Comparison of ENCODE assay signal across 25 mouse cellular contexts in genomic region chr6:80210281-80210680, GRCm38 (mm10).
"Had no signal": no experiment of that assay in that cellular context is flagged by ENCODE, and none has a peak within 500 bp of the region (broad histone marks: within the 10 kb centered on the region; RNA-seq: fewer than 3 reads in every experiment).

No protein-coding gene starts in this region.

- H3K27me3 ChIP-seq: heart, embryonic 13.5 days; heart, embryonic 15.5 days; hindbrain, embryonic 13.5 days; kidney, embryonic 15.5 days; limb, embryonic 13.5 days; limb, embryonic 15.5 days; liver, embryonic 13.5 days; liver, embryonic 15.5 days had no signal

- H3K4me1 ChIP-seq: heart, embryonic 13.5 days; heart, embryonic 15.5 days; hindbrain, embryonic 13.5 days; kidney, embryonic 15.5 days; limb, embryonic 15.5 days; liver, embryonic 13.5 days; liver, embryonic 15.5 days had no signal

- H3K9me3 ChIP-seq: heart, embryonic 13.5 days; heart, embryonic 15.5 days; hindbrain, embryonic 13.5 days; kidney, embryonic 15.5 days; limb, embryonic 13.5 days; limb, embryonic 15.5 days; liver, embryonic 13.5 days; liver, embryonic 15.5 days had no signal

- H3K4me2 ChIP-seq: heart, embryonic 11.5 days; heart, embryonic 13.5 days; heart, embryonic 15.5 days; hindbrain, embryonic 13.5 days; kidney, embryonic 15.5 days; limb, embryonic 13.5 days; limb, embryonic 15.5 days; liver, embryonic 13.5 days; liver, embryonic 15.5 days had no signal

- H3K36me3 ChIP-seq: heart, embryonic 13.5 days; heart, embryonic 15.5 days; hindbrain, embryonic 13.5 days; kidney, embryonic 15.5 days; limb, embryonic 13.5 days; limb, embryonic 15.5 days; liver, embryonic 13.5 days; liver, embryonic 15.5 days had no signal

- DNase-seq: gastrocnemius, postnatal 14 days; gastrocnemius, postnatal 36 days; heart, adult 11 months; heart, adult 2 months; heart, postnatal 14 days; heart, postnatal 36 days; kidney, adult 11 months; kidney, adult 2 months; kidney, adult 9 months; kidney, postnatal 14 days; kidney, postnatal 36 days; layer of hippocampus, adult 9-11 months; layer of hippocampus, postnatal 36 days; left cerebral cortex, postnatal 4 days; liver, embryonic 13.5 days had no signal

- H3K9ac ChIP-seq: heart, embryonic 13.5 days; heart, embryonic 15.5 days; hindbrain, embryonic 13.5 days; kidney, embryonic 15.5 days; limb, embryonic 13.5 days; limb, embryonic 15.5 days; liver, embryonic 13.5 days; liver, embryonic 15.5 days had no signal

- ATAC-seq: intestine, embryonic 16.5 days had no signal

- H3K27ac ChIP-seq: heart, adult 2 months; heart, embryonic 13.5 days; heart, embryonic 15.5 days; hindbrain, embryonic 13.5 days; kidney, embryonic 15.5 days; kidney, postnatal 0 days; limb, embryonic 13.5 days; limb, embryonic 15.5 days; liver, embryonic 13.5 days; liver, embryonic 15.5 days had no signal

- H3K4me3 ChIP-seq: heart, adult 2 months; heart, embryonic 13.5 days; heart, embryonic 15.5 days; hindbrain, embryonic 13.5 days; kidney, embryonic 15.5 days; limb, embryonic 13.5 days; limb, embryonic 15.5 days; liver, embryonic 13.5 days; liver, embryonic 15.5 days had no signal
